Mouse (Mus musculus): ENCODE measurements around the gene G6pc3.

The G6pc3 gene

DNA sequence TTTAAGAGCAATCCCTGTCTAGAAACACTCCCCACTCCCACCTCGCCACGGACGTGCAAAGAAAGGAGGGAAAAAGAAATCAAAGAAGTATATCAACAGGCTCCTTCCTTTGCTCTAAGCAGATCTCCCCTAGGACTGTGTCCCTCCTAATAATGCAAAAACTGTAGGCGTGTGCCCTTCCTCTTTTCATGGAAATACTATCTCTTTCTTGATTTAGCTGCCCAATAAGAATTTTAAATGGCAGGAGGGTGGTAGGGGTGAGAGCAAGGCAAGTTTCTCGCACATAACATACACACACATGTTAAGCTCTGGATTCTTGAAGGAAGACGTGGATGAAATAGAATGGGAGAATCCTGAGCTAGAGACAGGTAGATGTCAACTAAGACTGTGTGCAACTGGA lies 440 bp upstream of the G6pc3 start:
- DNase-seq = no peak

DNA sequence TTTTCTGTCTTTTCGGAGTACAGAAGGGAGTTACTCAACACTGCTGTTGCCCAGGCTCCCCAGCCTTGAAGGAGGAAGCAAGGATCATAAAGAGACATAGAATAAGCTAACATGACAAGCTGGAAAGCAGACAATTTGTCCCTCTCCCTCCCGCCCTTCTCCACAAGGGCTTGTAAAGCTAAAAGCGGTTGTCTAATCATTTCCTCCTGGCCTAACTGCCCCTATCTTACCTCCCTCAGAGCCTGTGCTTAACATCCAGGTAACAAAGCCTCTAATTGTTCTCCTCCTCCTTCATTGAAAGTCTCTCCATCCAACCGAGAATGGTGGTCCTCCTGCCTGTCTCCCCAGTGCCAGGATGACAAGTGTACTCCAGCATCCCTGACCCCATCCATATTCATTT lies 1.4 kb downstream of the G6pc3 start:
- no peak for DNase-seq

DNA sequence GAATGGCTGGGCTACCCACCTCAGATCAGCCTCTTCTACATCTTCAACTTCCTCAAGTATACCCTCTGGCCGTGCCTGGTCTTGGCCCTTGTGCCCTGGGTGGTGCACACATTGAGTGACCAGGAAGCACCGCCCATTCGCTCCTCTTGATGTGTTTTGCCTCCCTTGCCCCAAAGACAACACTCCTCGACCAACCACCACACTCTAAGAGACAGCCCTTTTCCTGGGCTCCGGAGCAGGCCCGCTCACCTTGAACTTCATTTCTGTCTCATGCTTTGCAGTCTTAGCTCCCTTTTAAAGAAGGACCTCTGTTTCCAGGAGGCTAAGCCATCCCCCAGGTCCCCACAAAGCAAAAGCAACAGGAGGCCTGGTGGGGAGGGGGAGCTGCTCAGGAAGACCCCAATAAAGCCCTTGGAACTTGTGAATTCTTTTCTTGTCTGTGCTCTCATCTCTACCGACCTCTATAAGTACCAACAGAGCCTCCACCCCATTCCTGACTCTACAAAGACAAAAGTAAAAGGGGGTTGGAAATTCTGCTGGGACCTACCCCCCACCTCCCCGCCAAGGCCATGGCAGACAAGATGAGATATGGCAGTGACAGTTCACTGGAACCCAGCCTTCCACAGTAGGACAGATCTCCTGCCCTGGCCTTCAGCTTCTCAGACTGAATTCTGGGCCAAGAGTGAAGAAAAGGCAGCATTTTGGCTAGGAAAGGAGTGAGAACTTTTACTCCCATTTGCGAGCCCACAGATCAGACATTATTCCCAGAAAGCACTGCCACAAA lies 4.4 kb downstream of the G6pc3 start:
- DNase-seq = no peak

DNA sequence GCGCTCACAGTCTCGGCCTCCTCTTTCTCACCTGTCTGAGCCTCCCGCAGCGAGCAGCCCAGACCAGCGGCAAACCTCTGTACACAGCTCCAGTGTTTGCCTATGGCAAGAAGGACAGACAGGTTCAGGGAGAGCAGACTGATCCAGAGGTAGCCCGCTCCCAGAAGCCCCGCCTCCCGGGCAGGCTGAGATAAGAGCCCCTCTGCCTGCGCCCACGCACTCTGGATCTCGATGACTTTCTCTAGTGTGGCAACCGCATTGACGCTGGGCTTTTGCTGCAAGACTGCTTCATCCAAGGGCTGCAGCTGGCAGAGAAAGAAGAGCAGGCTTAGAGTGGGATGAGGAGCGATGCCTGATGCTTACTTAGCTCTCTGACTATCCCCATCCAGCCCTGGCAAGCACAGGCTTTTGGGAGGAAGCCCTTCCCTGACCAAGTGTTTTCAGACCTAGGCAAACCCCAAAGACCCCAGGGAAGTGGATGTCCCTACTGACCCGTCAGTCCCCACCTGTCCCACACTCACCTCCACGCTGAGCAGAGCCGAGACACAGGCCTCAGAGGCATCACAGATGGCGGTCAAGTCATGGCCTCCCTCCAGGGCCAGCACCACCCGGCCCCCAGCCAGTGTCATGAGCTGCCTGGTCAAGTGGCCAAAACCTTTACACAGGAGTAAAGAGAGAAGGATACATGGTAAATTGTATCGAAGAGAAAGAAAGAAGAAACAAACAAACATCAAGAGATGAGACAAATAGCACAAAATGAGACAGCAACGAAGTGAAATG lies 6.8 kb downstream of the G6pc3 start:
- peak in 1 of 2 experiments; percentile 51 for DNase-seq

DNA sequence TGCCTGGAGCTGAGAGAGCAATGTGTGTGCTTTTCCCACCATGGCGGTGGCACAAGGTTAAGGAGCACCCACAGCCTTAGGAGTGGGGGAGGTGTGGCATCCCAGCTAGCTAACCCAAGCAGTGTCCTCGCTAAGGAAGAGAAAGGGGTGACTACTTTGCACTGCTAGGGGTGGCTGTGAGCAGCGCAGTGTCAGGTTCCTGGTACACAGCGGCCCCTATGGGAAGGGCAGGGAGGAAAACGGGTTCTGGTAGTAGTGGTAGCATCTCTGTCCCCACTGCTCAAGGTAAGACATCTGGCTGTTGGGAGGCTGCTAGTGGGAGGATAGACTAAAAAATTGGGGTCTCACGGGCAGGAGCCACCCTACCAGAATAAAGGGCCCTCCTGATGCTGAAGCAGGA lies 8.8 kb downstream of the G6pc3 start:
- DNase-seq = no peak

DNA sequence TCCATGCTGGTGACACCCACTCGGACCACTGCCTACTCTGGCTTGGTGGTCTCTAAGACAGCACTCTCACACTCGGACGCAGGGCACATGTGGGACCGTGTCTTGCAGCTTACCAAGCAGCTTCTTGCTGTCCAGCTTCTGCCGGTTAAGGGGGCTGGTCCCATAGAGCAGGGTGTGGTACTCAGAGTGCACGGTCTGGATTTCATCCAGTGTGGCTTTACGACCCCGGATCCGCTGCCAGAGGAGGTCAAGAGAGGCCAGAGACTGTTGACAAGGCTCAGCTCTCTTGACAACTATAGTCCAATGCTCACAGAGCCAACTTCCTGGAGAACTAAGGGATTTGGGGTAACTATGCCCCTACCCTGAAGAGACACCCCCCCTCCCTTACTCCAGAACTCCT lies 10.4 kb downstream of the G6pc3 start:
- no peak for DNase-seq

DNA sequence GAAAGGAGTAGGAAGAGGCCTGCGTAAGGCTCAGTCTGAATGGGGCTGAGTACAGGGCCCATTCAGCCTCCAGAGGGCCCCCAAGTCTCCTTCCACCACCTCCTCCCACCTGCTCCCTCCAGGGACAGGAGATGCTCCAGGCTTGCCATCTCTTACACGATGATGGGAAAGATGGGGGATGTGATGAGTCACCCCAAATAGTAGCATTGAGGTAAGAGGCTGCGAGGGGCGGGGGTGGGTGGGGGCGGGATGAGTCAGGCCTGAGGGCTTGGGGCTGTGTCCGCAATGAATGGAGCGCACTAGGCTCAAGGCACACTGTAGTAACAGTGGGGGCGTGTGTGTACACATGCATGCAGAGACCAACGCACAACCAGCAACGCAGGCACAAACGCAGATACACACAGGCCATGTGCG lies 12.0 kb downstream of the G6pc3 start:
- no peak for DNase-seq

DNA sequence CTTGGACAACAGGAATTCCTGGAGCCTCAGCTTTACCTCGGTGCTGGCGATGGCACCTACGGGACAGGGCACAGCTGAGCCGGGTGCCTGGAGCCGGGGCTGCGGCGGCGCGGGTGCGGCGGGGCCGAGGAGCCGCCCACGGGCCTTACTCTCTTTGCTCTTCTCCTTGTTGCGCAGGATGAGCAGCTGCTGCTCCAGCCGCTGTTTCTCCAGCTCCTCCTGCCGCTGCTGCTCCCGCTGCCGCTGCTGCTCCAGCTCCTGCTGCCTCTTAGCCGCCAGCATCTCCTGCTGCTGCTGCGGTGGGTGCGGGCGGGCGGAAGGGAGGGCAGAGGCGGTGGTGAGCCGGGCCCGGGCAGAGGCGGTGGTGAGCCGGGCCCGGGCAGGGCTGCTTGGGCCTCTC lies 17.1 kb downstream of the G6pc3 start:
- no peak for DNase-seq

DNA sequence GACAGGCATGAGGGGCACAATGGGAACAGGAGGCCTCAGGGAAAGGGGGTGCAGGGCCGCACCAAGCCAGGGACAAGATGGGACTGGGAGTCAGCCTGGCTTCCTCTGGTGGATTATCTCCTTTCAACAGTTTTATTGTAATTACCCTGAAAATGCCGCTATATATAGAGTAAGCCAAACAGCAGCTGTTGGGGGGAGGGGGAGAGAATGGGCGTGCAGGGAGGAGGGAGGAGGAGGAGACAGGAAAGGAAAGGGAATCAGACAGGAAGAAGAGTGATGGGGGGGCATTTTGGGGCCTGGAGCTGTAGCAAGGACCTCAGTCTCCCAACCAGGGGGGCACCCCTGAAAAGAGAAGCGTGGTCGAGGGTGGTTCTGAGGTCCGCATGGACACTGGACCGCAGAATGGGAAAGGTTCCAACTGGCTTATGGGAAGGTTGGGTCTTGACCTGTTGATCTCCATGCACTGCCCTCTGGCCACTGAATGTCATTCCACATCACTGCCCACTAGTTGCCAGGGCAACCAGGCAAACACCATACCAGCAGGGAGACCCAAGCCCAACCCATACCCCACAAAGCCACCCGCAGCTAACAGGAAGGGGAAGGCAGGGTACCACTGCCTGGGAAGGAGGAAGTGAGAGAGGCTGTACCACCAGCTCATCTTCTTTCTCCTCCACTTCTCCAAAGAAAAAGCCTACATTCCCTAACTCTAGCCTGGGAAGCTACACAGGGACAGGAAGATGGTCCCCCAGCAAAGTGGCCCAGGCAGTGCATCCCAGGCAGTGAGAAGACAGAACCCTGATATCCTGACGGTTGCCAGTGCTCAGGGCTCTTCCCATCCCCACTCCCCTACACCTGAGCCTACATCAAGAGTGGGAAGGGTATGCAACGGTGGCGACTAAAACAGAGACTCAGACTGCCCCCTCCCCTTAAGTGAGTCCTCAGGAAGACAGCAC lies 18.7 kb downstream of the G6pc3 start:
- no peak for DNase-seq

DNA sequence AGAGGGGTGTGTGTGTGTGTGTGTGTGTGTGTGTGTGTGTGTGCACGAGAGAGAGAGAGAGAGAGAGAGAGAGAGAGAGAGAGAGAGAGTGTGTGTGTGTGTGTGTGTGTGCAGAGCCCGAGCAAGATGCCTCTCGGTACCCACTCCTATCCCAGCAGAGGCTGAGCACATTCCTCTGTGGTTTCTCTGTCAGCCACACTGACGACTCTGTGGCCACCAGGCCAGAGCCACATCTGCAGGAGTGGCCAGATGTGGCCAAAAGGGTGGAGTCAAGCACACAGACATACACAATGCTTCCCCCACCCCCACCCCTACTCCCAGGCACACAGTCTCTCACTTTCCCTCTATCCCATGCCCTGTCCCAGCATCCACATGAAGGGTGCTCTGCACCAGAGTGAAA lies 19.4 kb downstream of the G6pc3 start:
- no peak for DNase-seq

DNA sequence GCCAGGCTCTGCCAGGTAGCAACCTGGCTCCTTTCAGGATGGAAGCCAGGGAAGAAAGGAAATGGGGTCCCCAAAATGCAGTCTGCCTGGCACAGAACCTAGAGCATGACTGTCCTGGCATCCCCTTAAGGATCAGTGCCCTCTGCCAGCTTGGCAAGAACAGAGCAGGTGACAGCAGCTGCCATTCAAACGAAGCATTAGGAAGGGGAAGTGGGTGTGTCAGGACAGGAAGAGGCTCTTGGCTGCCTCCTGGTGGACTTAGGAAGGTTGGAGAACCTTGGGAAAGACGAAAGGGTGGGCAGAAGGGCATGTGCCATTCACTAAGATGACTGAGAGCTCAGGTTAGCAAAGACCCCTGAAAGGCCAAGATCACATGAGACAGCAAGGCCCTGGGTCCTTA lies 20.3 kb downstream of the G6pc3 start:
- DNase-seq = peak; percentile 73 to 76

DNA sequence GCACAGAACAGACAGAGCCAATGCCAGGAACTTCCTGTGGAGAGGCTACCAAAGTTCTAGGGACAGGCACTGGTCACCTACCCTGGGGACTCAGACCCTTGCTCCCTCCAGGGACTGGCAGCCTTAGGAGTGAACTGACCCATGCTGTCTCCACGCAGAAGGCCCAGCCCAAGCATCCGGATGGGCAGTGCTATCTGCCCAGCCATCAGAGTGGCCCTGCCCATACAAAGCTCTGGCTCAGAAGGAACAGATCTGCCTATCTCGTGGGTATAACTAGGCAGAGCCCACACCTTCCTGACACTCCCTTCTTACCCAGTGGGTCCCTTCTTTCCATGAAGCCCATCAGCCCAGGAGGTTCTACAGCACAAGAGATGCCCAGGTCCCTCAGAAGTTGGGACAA lies 20.8 kb downstream of the G6pc3 start:
- no peak for DNase-seq

DNA sequence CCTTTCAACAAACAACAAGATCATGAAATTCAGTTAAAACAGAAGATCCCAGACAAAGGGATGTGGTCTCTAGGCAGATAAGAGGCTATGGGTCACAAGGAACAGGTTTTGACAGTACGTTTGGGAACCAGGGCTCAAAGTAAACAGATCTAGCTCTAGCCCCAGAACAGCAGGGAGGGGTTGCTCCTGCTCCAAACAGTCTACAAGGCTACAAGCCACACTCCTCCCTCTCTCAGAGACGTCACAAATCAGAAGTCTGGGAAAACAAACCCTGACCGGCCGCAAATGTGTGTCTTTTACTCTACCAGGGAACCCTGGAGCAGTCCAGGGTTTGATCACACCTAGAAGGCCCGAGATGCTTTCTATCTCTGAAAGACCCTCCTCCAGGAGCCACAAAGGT lies 21.6 kb downstream of the G6pc3 start:
- DNase-seq = no peak

DNA sequence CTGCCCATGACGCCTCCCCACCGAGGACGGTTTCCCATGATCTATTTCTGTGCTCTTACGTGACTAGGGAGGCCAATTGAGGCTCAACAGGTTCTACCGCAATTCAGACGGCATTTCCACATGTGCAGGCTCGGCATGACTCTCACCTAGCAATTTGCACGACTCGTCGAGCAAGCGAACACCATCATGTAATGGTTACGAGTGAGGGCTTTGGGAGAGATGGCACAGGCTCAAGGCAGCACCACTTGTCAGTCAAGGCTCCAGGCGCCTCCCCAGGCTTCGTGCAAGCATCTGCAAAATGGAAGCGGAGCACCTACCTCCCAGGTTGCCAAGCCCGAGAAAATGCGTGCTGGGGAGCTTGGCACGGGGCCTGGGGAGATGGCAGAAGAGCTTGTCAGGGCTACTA lies 22.5 kb downstream of the G6pc3 start:
- DNase-seq = peak in 1 of 2 experiments; percentile 42

DNA sequence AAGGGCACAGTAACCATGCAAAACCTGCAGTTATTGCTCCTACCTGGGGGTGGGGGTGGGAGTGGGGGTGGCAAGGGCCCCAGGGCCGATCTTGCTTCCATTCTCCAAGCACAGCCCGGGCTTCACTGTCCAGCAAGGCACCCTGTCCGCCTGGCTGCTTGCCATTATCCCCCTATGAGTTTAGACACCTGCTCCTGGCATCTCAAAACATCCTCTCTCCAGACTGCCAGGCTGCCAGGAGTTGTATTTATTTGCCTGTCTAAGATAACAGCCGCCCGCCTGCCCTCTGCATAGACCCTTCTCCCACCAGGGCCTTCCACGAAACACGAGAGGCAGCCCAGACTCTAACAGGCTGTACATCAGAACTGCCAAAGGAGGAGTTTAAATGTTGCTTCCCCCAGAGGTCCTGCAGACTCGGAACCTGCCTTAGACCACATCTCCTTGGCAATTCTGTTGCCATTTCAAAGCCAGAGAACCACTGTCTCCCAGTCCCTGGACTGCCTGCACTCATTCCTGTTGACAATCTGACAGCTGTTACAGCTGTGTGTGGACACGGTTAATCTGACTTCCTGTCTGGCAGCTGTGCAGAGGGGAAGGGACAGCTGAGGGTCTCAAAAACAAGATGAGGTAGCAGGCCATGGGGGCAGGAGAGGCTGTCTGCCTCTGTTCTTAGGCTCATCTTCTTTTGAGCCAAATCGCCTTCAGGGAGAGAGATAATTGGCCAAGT lies 25.2 kb downstream of the G6pc3 start:
- DNase-seq = peak; percentile 49 to 51

DNA sequence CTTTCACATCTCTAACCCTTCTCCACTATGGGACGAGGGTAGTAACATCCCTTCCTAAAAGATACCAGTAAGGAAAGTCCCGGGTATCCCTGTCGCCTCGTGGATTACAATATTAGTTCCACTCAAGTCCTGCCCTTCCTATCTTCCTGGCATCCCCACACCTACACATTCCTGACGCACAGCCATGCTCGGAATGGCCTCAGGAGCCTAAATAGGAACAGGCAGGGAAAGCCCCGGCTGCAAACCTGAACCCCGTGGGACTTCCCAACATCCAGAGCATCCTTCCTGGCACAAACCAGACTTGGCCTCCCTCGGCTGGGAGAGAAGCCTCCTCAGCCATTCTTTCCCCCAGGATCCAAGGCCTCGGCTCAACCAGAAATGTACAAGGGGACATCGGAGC lies 26.1 kb downstream of the G6pc3 start:
- DNase-seq = no peak

DNA sequence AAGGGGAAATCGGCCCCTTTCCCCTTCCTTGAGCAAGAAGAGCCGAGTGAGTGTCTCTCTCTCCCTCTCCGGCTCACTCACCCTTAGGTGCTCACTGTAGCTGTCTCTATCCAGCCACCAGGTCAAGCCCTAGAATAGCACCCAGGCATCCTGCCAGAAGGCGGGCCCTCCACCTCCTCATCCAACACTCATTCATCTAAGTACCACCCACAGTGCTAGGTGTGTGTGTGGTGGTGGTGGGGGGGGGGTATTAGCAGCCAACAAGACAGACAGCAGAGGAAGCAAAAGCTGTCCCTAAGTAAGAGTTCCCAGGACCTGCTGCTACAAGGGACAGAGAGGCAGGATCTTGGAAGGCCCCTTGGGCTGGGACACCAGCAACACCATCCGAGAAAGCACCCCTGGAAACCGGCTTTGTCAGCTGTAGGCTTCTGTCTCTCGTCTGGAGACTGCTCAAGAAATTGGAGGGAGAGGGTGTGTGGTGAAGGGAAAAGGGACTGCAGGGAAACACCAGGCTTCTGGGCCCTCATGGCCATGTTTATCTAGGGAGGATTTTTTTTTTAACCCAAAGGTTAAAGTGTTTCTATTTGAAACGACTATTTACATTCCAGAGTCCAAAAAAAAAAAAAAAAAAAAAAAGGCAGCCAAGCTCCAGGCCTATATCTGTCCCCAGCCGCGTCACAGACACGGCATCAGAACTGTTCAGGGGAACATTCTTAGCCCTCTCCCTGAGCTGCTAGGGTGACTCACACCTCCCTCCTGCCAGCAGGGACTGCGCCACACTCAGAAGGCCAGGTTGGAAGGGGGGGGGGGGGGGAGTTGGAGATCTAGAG lies 26.9 kb downstream of the G6pc3 start:
- peak; percentile 51 for DNase-seq

DNA sequence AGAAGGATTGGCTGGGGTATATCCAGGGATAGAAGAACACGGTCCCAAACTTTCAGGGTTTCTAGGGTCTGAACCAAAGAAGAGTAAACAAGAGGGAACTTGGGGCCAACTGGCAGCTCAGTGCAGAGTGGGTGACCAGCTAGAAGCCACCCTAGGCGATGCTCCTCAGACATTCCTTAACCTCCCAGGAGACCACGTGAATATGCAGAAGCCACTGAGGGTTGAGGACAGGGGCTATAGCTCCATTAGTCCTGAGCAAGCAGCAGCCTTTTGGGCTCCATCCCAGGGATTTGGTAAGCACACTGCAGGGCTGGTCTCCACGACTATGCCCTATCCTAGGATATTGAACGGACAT lies 27.4 kb downstream of the G6pc3 start:
- DNase-seq = no peak

DNA sequence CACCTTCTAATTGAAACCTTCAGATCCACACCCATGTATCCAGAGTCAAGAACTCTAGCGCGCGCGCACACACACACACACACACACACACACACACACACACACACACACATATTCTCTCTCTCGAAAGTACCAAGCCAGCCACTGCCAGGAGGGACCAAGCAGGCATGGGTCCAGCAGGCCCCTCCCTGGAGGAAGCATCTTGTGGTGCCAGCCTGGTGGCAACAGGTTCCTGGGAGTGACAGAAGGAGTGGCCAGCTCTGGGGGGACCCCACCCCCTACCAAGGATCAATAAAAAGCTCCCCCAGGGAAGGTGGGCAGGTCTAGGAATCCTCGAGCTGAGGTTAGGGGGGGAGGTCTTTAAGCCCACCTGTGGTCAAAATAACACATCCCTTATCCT lies 28.0 kb downstream of the G6pc3 start:
- DNase-seq = no peak

DNA sequence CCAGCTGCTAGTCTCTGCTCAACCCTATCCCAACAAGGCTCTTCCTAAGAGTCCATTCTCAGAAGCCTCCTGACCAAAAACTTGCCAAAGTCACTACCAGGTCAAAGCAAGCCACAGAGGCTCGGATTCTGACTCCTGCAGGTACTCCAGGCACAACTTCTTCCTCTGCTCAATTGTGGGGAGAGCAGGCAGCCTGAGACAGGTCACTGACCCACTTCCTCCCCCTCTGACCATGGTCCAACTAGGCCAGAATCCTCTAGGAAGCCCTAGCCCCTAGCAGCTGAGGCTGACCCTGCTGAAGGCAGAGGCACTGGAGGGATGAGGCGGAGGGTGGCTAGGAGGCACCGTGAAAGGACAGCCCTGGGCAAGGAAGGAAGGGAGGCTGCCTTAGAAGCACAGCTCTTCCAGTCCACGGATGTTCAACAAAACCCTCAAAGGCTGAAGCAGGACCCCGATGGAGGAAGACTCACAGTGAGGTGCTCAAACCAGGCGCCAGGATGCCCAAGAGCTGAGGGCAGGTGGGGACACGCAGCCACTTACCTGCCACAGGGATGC lies 28.5 kb downstream of the G6pc3 start:
- no peak for DNase-seq

DNA sequence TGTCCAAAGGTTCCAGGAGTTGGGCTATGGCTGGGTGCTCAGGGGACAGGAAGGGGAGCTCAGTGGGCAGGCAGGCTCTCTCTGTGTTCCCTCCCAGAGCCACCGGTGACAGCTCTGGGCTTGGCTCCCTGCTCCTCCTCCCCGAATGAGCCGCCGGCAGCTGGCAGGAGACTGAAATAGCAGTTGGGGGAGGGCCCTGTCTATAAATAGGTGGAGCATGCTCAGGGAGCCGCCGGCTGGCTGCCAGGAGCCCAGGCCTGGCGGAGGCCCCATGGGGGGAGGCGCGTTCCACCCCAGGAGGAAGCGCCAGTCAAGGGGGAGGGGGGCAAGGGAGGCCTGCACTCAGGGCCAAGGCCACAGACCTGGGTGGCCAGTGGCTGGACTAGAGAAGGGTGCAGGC lies 29.4 kb downstream of the G6pc3 start:
- DNase-seq = peak; percentile 91 to 94
